Mouse (Mus musculus): Measurements from ENCODE around the gene Gsta4.
"Not testable (repeated sequence)": the region's sequence is repeated elsewhere in the genome, so short reads cannot be mapped to it uniquely, and the experiment has no call there.

Gene Gsta4

DNA sequence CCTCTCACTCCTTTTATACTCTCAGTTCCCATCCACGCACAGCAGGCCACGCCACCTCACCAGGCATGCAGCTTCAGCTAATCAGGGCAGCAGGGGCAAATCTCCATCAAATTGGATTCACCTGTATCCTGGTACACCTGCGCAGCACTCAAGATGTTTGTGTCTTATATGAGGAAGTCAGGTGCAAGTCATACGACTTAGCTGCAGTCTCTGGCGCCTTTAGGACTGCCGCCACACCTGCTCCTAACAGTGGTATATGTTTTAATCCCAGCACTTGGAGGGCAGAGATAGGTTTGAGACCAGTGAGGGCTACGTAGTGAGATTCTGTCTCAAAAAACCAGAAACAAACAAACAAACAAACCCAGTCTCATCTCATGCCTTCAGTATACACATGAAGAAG, at the start of gene Gsta4:
Gene Gsta4, plus strand, starts transcription at position 301 of the 400 bp plus-strand sequence.
- not testable (repeated sequence) for DNase-seq (ENCODE audit: low read depth)

DNA sequence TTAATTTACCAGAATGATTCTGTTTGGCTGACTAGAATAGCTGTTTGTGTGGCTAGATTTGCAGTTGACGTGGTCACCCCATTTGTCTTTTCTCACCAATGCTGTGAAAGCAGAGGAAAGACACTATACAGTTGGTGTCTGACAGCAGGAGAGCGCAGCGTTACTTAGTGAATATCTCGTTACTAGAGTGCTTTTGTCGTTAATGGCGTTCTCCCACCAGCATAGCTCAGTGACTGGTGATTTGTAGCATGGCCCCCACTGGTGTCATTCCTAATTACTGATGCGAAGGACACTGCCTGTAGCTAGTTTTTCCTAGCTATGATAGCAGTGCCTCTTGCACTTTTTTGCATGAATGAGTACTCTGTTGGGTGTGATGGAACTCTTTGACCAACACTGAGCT, 46.9 kb upstream of the Gsta4 start:
- DNase-seq (ENCODE audit: low read depth): no peak

DNA sequence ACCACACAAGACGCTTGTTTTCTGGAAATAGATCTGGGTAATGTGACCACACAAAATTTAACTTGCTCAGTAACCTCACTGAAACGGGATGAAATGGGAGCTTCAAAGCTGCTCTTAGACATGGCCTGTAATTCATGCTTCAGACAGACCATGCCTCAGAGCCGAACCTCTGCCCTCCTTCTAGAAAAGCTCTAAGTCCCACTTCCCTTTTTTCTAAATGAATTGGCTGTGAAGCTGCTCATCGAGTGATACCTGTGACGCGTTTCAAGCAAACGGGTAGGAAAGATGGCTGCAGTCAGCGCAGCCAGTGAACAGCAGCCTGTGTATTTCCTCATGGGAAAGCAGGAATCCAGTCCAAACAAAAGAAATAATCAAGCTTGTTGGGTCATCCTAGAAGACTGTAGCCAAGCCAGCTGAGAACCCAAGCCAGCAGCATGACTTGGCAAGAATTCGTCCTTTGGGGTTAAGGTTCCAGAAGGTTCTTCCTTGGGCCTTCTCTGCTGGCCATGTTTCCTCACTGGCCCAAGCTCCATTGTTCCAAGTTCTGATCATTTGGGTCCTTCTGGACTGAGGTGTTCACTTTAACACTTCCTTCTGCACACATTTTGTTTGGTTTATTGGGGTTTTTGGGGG, 44.4 kb upstream of the Gsta4 start:
- no peak for DNase-seq (ENCODE audit: low read depth)

DNA sequence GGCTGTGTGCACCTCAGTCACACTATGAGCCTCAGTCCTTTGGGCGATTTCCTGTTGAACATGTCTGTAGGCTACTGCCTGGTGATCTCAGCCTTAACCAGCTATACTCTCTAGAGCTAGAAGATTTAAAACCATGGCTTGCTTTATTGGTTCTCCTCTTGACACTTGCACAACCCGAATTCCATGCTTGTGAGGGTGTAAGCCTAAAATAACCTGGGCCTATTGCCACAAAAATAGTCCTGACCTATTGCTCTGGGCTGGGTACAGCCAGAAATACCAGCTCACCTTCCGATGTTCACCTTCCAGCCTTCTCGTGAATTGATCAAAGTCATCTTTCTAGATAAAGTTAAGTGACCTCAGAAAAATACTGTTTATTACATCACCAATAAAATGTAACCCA, 43.1 kb upstream of the Gsta4 start:
- no peak for DNase-seq (ENCODE audit: low read depth)

DNA sequence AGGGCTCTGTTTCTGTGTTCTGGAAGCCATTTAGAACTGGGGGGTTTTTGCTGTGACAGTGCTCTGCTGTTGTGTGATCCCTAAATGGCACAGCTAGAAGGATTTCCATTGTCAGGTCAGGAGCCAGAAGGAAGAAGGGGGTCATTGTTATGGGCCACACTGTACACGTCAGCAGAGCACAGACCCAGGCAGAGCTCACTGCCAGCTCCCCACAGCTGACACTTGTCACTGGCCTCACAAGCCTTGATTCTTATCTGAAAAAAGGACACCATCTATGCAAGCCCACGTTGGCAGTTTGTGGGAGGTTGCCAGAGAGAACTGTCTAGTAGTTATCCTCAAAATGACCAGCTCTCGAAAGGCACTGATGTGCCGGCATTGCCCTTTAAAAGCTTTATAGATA, 36.5 kb upstream of the Gsta4 start:
- DNase-seq (ENCODE audit: low read depth): no peak

DNA sequence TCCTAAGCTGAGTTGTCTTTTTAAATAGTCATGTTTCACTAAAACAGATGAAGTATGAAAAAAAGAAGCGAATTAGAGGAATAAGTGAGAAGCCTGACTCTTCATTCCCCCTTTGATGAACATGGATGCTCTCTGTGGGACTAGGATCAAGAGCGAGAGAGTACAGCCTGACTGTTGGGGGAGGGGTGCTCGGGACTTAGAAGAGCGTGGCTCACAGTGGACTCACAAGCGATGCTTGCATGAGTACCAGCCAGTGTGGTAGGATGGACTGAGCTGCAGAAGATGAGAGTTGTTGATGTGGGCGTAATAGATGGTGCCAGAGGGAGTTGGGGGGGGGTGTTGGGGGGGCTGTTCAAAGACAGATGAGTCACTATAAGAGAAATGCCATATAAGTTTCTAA, 35.9 kb upstream of the Gsta4 start:
- DNase-seq (ENCODE audit: low read depth): no peak

DNA sequence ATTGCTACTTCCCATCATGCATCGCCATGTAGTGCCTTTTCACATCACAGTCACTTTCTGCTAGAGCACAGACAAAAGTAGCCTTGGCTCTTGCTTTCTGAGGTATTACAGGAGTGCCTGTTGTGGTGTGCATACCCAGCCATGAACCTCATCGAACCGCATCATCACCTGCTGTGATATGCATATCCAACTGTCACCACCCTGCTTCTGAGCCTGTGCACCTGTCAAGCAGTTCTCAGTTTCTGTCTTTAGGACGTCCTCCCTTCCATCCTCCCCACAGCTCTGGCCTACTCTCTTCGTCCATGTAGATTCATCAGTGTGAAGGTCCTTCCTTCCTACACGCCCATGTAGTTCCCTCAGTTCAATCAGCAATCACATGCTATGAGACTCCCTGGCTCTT, 34.4 kb upstream of the Gsta4 start:
- DNase-seq (ENCODE audit: low read depth): no peak

DNA sequence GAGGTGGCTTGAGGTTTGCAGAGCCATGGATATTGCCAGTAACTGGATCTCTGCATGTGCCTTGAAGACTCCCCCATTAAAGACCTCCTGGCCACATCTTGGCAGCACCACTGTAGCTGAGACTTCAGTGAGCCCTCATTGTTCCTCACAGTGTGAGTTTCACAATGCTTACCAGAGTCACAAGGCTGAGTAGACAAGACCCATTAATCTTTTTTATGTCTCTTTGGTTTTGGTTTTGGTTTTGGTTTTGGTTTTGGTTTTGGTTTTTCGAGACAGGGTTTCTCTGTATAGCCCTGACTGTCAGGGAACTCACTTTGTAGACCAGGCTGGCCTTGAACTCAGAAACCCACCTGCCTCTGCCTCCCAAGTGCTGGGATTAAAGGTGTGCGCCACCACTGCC, 32.8 kb upstream of the Gsta4 start:
- DNase-seq (ENCODE audit: low read depth): not testable (repeated sequence)

DNA sequence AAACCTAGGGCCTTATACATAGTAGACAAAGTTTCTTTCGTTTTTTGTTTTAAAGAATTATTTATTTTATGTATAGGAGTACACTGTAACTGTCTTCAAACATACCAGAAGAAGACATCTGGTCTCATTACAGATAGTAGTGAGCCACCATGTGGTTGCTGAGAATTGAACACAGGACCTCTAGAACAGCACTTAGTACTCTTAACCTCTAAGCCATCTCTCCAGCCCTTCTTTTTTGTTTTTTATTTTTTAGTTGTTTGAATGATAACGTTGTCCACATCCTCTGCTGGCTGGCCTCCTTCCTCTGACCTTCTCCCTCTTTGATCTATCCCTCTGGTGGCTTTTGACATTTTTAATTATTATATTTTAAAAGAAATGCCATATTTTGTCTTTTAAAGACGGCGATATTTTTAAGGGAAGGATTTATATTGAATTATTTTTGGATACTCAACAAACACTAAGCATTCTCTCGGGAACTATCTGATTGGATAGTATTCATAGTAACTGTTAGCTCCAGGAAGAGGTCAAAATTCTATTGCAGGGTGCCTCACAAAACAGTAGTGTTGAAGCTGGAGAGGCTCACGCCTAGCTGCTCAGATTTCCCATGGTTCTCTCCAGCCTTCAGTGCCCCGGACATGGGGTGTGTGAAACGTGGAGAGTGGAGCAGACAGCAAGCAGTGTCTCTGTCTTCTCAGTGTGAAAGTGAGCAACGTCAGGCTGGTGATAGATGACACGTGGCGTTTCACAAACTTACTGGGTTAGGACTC, 28.2 kb upstream of the Gsta4 start:
- DNase-seq (ENCODE audit: low read depth): no peak

DNA sequence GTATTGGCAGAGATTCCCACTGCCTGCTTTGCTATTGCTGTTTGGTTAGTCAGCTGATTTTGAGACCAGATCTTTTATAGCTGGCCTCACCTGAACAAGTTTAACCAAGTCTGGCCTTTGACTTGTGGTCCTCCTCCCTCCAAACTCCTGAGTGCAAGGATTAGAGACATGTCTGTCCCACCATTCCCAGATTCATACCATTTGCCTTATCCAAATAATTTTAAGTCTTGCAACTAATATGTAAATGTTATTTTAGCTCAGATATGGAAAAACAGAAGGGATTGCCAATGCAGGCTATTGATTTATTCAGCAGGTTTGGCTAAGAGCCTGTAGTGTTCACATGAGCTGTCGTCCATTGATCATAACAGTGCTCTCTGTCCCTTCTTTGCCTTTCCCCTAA, 25.4 kb upstream of the Gsta4 start:
- DNase-seq (ENCODE audit: low read depth): no peak

DNA sequence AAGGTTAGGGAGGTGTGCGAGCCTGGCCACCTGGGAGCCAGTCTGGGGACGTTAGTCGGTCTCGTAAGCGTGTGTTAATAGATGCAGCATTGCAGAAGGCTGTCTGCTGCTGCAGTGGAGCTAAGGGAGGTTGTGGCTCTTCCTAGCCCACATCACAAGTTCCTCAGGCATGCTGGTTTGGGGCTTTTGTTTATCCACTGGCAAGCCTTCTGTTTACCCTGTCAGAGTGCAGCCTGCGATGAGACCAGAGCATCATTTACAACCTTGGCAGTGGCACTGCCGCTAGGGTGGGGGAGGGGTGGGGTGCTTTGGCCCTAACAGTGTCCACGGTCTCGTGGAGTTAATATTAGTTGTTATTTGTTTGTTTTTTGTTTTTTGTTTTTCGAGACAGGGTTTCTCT, 19.3 kb upstream of the Gsta4 start:
- DNase-seq (ENCODE audit: low read depth): no peak

DNA sequence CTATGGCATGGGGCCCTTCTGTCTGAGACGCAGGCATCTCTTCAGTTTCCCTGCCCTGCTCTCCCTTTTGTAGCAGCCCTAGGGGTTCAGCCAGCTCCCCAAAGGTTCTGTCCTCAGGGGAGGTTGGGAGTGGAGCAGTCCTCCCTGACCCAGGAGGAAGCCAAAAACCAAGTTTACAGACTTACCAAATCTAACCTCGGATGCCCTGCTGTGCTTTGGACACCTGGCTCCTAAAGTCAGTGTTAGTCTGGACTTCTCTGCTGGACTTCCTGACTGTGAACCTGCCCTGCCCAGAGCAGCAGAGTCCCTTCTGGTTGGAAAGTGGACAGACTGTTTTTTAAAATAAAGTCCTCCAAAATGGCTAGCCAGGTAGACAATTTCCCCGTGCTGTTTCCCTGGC, 17.8 kb upstream of the Gsta4 start:
- DNase-seq (ENCODE audit: low read depth): no peak

DNA sequence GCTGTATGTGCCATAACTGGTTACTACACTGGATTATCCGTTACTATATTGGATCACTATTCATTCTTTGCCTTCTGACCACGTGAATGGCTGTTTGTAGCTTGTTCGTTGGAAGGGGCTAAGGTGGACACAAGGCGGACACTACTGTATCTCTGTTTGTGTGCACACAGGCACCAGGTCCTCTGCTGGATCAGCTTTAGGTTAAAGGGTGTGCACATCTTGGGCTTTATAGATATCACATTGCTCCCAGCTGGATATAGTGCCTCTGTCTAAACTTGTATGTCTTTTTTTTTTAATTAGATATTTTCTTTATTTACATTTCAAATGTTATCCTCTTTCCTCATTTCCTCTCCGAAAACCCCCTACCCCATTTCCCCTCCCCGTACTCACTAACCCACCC, 17.1 kb upstream of the Gsta4 start:
- DNase-seq (ENCODE audit: low read depth): no peak

DNA sequence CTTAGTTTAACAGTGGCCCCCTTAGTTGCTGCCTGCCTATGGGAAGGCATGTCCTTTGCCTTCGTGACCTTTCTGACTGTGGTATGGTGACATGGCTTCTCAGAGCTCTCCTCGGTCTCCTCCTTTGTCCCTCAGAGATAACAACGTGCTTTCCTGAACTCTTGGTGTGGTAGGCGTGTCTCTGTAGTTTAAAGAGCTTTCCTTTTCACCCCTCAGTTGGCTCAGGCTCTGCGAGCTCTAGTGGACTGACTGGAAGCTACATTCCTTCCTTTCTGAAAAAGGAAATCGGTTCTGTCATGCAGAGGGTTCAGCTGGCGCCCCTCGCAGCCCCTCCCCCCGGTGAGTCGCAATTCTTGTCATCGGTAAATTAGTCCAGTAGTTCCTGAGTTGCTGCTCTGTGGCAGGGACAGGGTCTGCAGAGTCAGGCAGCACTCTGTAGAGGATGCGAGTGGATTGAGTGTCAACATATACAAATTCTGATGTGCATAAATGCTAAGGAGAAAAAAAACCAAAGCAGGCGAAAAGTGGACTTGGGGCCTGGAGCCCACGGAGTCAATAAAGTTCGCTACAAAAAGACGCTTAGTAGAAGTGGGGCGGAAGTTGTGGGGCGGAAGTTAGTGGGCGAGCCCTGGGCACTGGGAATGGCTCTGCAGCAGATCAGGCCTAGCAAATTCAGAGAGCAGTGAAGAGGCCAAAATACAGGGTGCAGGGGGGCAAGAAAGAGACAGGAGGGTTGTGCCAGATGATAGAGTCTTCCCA, 15.7 kb upstream of the Gsta4 start:
- DNase-seq (ENCODE audit: low read depth): no peak

DNA sequence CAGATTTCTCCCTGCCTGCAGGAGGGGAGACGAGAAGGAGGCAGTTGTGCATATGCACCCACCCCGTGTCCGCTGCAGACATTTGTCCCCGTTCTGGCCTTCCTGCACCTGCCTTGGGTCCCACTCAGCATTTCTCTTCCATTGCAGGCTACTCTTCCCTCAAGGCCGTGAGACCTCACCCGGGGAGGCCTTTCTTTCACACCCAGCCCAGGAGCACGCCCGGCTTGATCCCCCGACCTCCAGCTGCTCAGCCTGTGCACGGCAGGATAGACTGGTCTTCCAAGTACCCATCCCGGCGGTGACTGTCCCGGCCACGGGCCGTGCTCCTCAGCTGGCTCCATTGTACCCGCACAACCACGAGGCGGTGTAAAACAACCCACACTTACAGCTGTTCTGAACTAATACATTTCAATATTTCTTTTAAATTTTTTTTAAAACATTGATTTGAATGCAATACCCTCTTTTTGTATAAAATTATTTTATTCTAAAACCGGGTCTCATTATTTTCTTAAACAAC, 15.1 kb upstream of the Gsta4 start:
- no peak for DNase-seq (ENCODE audit: low read depth)

DNA sequence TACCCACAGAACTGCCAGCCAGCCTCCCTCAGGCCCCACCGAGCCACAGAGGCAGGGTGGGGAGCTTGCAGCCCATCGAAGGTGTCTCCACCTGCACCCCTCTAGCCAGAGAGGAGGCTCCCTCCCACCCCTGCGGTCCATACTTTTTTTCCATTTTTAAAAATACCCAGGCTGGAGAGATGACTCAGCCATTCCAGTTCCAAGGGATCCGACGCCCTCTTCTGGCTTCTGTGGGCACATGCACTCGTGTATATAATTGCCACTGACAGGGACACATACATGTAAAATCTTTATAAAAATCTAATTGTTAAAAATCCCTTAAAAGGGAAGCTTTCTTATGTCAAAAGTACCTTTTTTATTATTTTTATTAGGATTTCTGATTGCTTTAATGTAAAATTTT, 13.7 kb upstream of the Gsta4 start:
- DNase-seq (ENCODE audit: low read depth): no peak

DNA sequence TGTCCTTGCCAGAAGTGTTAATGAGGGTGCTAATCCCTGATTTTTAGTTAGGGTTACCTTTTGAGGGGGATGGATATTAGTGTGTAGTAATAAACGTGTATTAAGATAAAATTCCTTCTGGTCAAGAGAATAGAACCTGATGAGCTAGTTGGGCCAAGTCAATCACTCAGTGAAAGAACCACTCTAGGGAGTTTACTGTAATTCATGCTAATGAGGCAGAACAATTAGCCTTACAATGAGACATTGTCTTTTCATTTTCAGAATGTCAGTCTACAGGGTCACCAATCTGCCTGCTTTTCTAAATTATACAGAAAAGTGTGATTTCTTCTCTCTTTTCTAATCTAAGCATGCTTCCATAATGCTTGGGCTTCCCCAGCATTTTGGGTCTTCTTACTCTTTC, 8.6 kb upstream of the Gsta4 start:
- no peak for DNase-seq (ENCODE audit: low read depth)

DNA sequence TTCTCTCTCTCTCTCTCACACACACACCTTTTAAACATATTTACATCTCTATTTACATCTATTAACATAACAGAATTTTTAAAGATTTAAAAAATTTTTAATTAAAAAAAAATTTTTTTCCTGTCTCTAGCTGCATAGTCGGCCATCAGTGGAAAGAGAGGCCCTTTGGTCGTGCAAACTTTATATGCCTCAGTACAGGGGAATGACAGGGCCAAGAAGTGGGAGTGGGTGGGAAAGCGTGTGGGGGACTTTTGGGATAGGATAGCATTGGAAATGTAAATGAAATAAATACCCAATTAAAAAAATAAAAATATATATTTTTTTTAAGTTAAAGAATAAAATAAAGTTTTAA, 7.7 kb upstream of the Gsta4 start:
- not testable (repeated sequence) for DNase-seq (ENCODE audit: low read depth)

DNA sequence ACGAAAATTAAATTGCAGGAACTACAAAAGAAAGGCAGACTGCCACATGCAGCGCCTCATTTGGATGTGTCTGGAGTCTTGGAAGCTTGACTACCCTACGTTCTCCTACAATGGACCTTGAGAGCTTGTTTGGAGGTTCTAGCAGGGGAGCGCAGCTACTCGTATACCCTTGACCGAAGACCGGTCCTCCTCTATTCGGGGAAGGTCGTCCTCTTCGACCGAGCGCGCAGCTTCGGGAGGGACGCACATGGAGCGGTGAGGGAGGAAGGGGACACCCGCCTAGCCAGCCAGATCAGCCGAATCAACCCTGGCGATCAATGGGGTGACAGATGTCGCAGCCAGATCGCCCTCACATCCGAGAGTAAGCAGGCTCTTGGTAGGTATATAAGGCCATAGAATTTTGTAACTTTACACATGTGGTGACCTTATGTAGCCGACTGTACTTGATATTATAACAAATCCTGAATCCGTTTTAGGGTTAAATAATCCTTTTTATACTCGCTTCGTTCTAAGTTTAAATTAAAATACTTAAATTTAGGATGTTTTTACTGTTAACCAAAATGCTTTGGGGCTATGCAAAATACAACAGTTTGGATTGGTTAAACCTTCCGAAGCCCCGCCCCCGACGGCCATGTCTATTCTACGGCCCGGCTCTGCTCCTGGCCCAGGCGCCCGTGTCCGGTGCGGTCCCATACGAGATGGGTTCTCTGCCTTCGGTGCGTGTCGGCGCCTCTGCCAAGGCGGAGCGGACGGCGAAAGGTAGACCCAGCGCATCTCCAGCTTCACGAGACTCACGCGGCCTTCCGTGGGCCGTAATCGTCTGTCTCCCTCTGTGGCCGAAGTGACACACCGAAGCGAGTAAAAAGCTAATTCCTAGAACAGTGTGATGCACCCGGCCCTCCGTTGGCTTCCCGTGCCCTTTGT, 7.0 kb upstream of the Gsta4 start:
- peak; percentile 92 for DNase-seq (ENCODE audit: low read depth)

DNA sequence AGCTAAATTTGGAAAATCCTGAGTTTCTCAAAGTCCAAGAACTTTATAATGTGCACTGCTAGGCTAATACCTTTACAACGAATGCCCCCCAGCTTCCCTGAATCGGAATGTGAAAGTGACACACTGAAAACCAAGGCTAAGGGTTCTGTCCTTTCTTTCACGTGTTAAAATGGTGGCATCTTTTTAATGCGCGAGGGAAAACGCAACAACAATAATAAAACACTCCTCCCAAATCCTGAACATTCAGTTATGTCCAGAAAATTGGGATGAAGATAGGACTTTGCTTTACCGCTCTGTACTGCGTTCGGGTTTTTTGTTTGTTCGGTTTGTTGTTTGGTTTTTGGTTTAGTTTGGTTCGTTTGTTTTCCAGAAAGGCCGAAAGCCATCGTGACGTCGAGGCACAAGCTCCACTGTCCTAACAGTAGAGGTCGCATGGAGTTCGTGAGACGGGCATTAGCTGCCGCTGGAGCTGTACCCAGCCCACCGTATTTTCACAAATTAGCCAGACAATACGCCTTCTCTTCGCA, 6.3 kb upstream of the Gsta4 start:
- no peak for DNase-seq (ENCODE audit: low read depth)

DNA sequence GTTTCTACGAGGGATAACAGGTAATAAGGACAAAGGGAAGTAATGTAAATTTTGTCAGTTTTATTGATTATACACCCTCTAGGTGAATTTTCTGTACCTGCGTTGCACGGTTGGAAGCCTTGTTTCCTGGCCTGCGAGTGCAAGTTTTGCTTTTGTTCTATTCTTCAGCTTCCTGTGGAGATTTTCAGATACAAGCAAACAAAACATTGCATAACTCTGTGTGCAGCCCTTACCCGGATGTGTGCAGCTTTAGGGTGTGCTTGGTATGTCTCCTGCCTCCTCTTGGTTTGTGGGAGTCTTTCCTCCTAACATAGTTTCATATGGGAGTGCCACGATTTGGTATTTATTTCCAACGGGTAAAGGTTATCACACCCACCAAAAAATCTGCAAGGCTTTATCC, 5.7 kb upstream of the Gsta4 start:
- DNase-seq (ENCODE audit: low read depth): no peak

DNA sequence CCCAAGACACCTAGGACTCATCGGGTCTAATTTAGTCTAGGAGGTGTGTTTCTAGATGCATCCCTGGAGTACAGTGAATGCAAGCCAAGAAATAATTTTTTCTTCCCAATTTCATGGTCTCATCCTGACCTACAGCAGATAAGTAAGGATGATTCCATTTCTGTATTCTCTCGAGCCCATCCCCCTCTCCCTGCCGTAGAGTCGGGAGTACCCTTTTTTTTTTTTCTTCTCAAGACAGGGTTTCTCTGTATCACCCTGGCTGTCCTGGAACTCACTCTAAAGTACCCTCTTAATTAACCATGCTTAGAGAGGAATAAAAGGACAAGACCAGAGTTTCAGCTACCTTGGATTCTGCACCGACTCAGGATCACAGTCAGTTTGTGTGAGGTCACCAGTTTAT, 4.4 kb upstream of the Gsta4 start:
- DNase-seq (ENCODE audit: low read depth): no peak

Data from c-Kit-positive CD71-positive TER-119-negative erythroid progenitor cells, embryonic 14.5 days (primary cell).